In the genomic region with DNA sequence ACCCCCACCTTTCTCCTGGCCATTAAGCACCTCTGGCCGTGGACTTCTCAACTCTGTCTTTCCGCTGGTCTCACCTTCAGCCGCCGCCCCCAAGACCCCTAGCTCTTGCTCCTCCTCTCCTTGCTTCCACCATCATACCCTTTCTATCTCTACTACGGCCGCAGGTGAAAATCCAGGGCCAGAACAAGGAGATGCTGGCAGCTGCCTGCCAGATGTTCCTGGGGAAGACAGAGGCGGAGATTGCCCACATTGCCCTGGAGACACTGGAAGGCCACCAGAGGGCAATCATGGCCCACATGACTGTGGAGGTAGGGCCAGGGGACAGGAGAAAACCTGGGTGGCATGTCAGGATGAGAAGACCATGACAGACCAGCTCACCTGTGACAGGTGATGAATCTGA, we compare ENCODE assay signal across 8 mouse cellular contexts. TPM values are rescaled to one million over a fixed set of nuclear protein-coding genes. Genes with fewer than 3 reads are reported as not detected.
A peak's percentile ranks its signal among the peaks of the same experiment; 100 is the strongest.
DNase-seq lines count a peak whose midpoint lies in the region; ATAC-seq and TF ChIP-seq lines count a peak whose summit lies in the region.

No protein-coding gene starts in this region.

- peak overlapping the region; percentile 32; the same call in 1 of the 2 replicates for H3K27ac ChIP-seq in cerebellum, adult 2 months (ENCODE audit: insufficient read depth, low read length)
- H3K27ac ChIP-seq in intestine, embryonic 16.5 days (ENCODE audit: low read length), result peak overlapping the region; percentile 87; the same call in 1 of the 2 replicates
- no peak overlapping the region for H3K27ac ChIP-seq in neural tube, embryonic 11.5 days (ENCODE audit: low read depth, low read length)

- no peak; the same call in 1 of the 2 replicates for TF ChIP-seq CTCF in cerebellum, adult 2 months (IDR thresholded peaks at IDR 0.05; ENCODE audit: borderline replicate concordance, insufficient read depth, low read depth, low read length)

- DNase-seq in cerebellum, adult 2 months, result peak; percentile 22 to 31
- no peak for DNase-seq in cerebellum, adult 18-20 months
- DNase-seq in spleen, postnatal 10 days (ENCODE audit: low spot score in 2 of 2), result peak; percentile 37 to 59
- DNase-seq in spleen, adult 12 weeks (ENCODE audit: low spot score), result no peak
- no peak for DNase-seq in neural tube, embryonic 11.5 days (ENCODE audit: low spot score)
- no peak for DNase-seq in frontal cortex, postnatal 25 days (ENCODE audit: low spot score in 2 of 2)
- no peak for DNase-seq in urinary bladder, adult 18-20 months (ENCODE audit: low spot score in 2 of 2)

- ATAC-seq in intestine, embryonic 16.5 days, result no peak
- no peak for ATAC-seq in neural tube, embryonic 11.5 days (ENCODE audit: insufficient read depth, low FRiP score, low TSS enrichment)

- peak overlapping the region; percentile 84; the same call in 1 of the 2 replicates for H3K9ac ChIP-seq in intestine, embryonic 16.5 days (ENCODE audit: low read depth, low read length)
- no peak overlapping the region for H3K9ac ChIP-seq in neural tube, embryonic 11.5 days (ENCODE audit: low read length)

- WGBS in cerebellum, adult 2 months, result 74% methylated on average over 7 of the region's 7 CpGs
- 63% methylated on average over 7 of the region's 7 CpGs for WGBS in intestine, embryonic 16.5 days
- 57% methylated on average over 7 of the region's 7 CpGs for whole genome bisulfite sequencing in neural tube, embryonic 11.5 days

- H3K4me3 ChIP-seq in cerebellum, adult 2 months (replicated peaks; ENCODE audit: insufficient read depth, low read depth, low read length), result no peak overlapping the region
- no peak overlapping the region for H3K4me3 ChIP-seq in intestine, embryonic 16.5 days (ENCODE audit: low read length)
- peak overlapping the region; percentile 63; the same call in 1 of the 2 replicates for H3K4me3 ChIP-seq in neural tube, embryonic 11.5 days (ENCODE audit: low read depth, low read length)

- H3K4me1 ChIP-seq in cerebellum, adult 2 months (ENCODE audit: control insufficient read depth, insufficient read depth, low read length), result peaks cover 7% of the 10 kb centered on the region
- H3K4me1 ChIP-seq in intestine, embryonic 16.5 days (ENCODE audit: control insufficient read depth, insufficient read depth, low read length), result peaks cover 18% of the 10 kb centered on the region
- H3K4me1 ChIP-seq in neural tube, embryonic 11.5 days (ENCODE audit: control insufficient read depth, insufficient read depth, low read length), result peaks cover 4% of the 10 kb centered on the region; the same call in 1 of the 2 replicates

- H3K36me3 ChIP-seq in intestine, embryonic 16.5 days (ENCODE audit: control insufficient read depth, insufficient read depth, low read length), result 0 out of 2 replicates have a peak, but pooled peaks cover 7% of the 10 kb centered on the region
- H3K36me3 ChIP-seq in neural tube, embryonic 11.5 days (ENCODE audit: control insufficient read depth, insufficient read depth, low read length), result peaks cover 3% of the 10 kb centered on the region; the same call in 1 of the 2 replicates

- no peak for TF ChIP-seq POLR2A in cerebellum, adult 2 months (IDR thresholded peaks at IDR 0.05; ENCODE audit: borderline replicate concordance, insufficient read depth, low read length)

- no peak overlapping the region for H3K4me2 ChIP-seq in intestine, embryonic 16.5 days (ENCODE audit: low read depth, low read length)
- no peak overlapping the region for H3K4me2 ChIP-seq in neural tube, embryonic 11.5 days (ENCODE audit: low read depth)

- H3K9me3 ChIP-seq in intestine, embryonic 16.5 days (ENCODE audit: control insufficient read depth, low read length), result no peaks in the 10 kb centered on the region
- H3K9me3 ChIP-seq in neural tube, embryonic 11.5 days (ENCODE audit: control insufficient read depth, low read length), result no peaks in the 10 kb centered on the region

- H3K27me3 ChIP-seq in cerebellum, adult 2 months (ENCODE audit: control insufficient read depth, insufficient read depth, low read length), result no peaks in the 10 kb centered on the region
- H3K27me3 ChIP-seq in intestine, embryonic 16.5 days (replicated peaks; ENCODE audit: control insufficient read depth, insufficient read depth, low read length), result no peaks in the 10 kb centered on the region
- peaks cover 6% of the 10 kb centered on the region; the same call in 1 of the 2 replicates for H3K27me3 ChIP-seq in neural tube, embryonic 11.5 days (ENCODE audit: control insufficient read depth, insufficient read depth, low read length)

RNA-seq across cellular contexts. Expression of gene Flot1, which starts 1.4 kb away (rescaled TPM):
- polyA plus RNA-seq in cerebellum, adult 2 months (2012; rRNA removed), result 129 and 140 TPM in 2 replicates
- 56.9 and 58.5 TPM in 2 replicates for polyA plus RNA-seq in intestine, embryonic 16.5 days (2015; fragmentation: Nextera tagmentation; extraction: Ambion mirVana)
- 48.5 and 52.3 TPM in 2 replicates for polyA plus RNA-seq in neural tube, embryonic 11.5 days (2014; fragmentation: Nextera tagmentation; extraction: Ambion mirVana)

RNA-seq across cellular contexts. Expression of gene Ier3, which starts 2.9 kb away (rescaled TPM):
- polyA plus RNA-seq in cerebellum, adult 2 months (2012; rRNA removed), result 22.6 and 25.2 TPM in 2 replicates
- polyA plus RNA-seq in intestine, embryonic 16.5 days (2015; fragmentation: Nextera tagmentation; extraction: Ambion mirVana), result 16.0 and 16.2 TPM in 2 replicates
- 2.0 and 2.8 TPM in 2 replicates for polyA plus RNA-seq in neural tube, embryonic 11.5 days (2014; fragmentation: Nextera tagmentation; extraction: Ambion mirVana)

RNA-seq across cellular contexts. Expression of gene Tubb5, which starts 13.7 kb away (rescaled TPM):
- polyA plus RNA-seq in cerebellum, adult 2 months (2012; rRNA removed), result 320 TPM in 2 replicates
- polyA plus RNA-seq in intestine, embryonic 16.5 days (2015; fragmentation: Nextera tagmentation; extraction: Ambion mirVana), result 559 and 622 TPM in 2 replicates
- polyA plus RNA-seq in neural tube, embryonic 11.5 days (2014; fragmentation: Nextera tagmentation; extraction: Ambion mirVana), result 1,543 and 1,545 TPM in 2 replicates

RNA-seq across cellular contexts. Expression of gene Mdc1, which starts 16.9 kb away (rescaled TPM):
- polyA plus RNA-seq in cerebellum, adult 2 months (2012; rRNA removed), result 12.1 and 16.1 TPM in 2 replicates
- 10.0 and 11.8 TPM in 2 replicates for polyA plus RNA-seq in intestine, embryonic 16.5 days (2015; fragmentation: Nextera tagmentation; extraction: Ambion mirVana)
- 15.0 and 18.3 TPM in 2 replicates for polyA plus RNA-seq in neural tube, embryonic 11.5 days (2014; fragmentation: Nextera tagmentation; extraction: Ambion mirVana)

RNA-seq across cellular contexts. Expression of gene Nrm, which starts 36.7 kb away (rescaled TPM):
- polyA plus RNA-seq in cerebellum, adult 2 months (2012; rRNA removed), result 8.6 and 12.0 TPM in 2 replicates
- 47.7 and 51.7 TPM in 2 replicates for polyA plus RNA-seq in intestine, embryonic 16.5 days (2015; fragmentation: Nextera tagmentation; extraction: Ambion mirVana)
- 47.3 and 50.3 TPM in 2 replicates for polyA plus RNA-seq in neural tube, embryonic 11.5 days (2014; fragmentation: Nextera tagmentation; extraction: Ambion mirVana)

Comparison
In these comparisons a context has a peak if more than half of its experiments do, and no peak if none do; other contexts are left out.
1. DNase-seq: peak in cerebellum, adult 2 months (2 of 2) and spleen, postnatal 10 days (2 of 2); none in cerebellum, adult 18-20 months (0 of 2), spleen, adult 12 weeks (single experiment), neural tube, embryonic 11.5 days (single experiment), frontal cortex, postnatal 25 days (0 of 2) and urinary bladder, adult 18-20 months (0 of 2).